Mouse (Mus musculus) small intestine, adult 2 months (tissue): Measurements from ENCODE around the gene Lrrc74a.

Experiments
- CTCF ChIP-seq: fragments of 200-500 bp; IDR thresholded peaks from 2 replicates; pipeline ENCODE4 v1.5.1; 2012; ENCODE audit warnings: low read depth, mild to moderate bottlenecking, control low read depth, inconsistent platforms, low read length, moderate library complexity, mixed read lengths; ENCODE audit not compliant: insufficient replicate concordance, insufficient read length; ENCODE audit errors: extremely low read depth
- POLR2A ChIP-seq: fragments of 200-500 bp; IDR thresholded peaks from 2 replicates; pipeline ENCODE4 v1.6.1; 2012; ENCODE audit warnings: low read depth, mild to moderate bottlenecking, control low read depth, inconsistent platforms, low read length, moderate library complexity

GRCm38 (mm10) chr12:86699965-86700926 is 33.9 kb upstream of the Lrrc74a start:
- TF ChIP-seq POLR2A (no peak), CTCF (no peak)
